Mouse (Mus musculus) layer of hippocampus, adult 2 months (tissue): ENCODE results near the gene Pycr1. TPM values are rescaled to one million over a fixed set of nuclear protein-coding genes. Genes with fewer than 3 reads are reported as not detected.

Experiments
- DNase-seq, 2 experiments: peaks; one replicate each; pipeline ENCODE4 v3.0.0; 2022; ENCODE audit warnings: low spot score in 2 of 2
- H3K27ac ChIP-seq: fragments of 200-600 bp; 2 replicates; pipeline ENCODE4 v1.8.1; 2022
- H3K4me3 ChIP-seq: fragments of 200-600 bp; 2 replicates; pipeline ENCODE4 v1.8.1; 2022; ENCODE audit warnings: mild to moderate bottlenecking
- CTCF ChIP-seq: fragments of 200-600 bp; conservative IDR thresholded peaks from 2 replicates; pipeline ENCODE4 v1.8.1; 2022; ENCODE audit warnings: antibody characterized with exemption, mild to moderate bottlenecking, moderate library complexity
- total RNA-seq, 2 experiments: library from RNA; stranded (reverse); gene quantifications; 2 replicates each; pipeline ENCODE4 v1.2.3; 2021

Gene Pycr1
- total RNA-seq, 2 experiments from 2014 or later: 1.3 to 1.8 TPM

DNA sequence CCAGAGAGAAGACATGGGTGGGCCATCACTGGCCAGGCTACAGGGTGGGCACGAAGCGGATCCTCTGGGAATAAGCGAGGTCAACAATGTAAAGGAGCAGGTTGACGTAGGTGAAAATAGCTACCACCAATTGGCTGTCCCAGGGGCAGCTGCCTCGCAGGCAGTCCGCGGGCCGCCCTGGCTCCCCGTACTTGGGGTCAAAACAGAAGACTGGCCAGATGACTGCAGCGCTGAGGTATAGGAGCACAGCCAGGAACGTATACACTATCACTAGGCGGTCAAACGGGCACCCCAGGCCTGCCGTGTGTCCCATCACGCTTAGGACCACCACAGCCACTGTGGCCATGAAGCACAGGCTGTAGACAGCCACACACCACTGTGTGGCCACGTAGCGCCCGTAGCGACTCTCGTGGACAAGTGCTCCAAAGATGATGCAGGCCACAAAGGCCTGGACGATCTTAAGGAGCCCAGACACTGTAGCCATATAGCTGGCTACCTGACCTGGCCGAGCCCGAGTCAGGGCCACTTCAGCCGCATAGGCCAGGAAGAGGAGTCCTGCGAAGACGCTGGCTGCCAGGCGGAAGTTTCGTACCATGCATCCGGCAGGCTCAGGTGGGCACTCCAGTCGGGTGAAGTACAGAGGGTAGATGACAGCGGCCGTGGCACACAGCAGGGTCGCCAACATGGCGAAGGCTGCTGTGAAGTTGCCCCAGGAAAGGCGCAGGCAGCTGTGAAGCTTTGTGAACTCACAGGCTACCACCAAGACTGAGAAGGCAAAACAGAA, 3.7 kb upstream of the Pycr1 start:
- H3K27ac ChIP-seq: peak overlapping the region; percentile 97
- DNase-seq: no peak
- TF ChIP-seq CTCF: no peak
- peak overlapping the region; percentile 54 for H3K4me3 ChIP-seq

DNA sequence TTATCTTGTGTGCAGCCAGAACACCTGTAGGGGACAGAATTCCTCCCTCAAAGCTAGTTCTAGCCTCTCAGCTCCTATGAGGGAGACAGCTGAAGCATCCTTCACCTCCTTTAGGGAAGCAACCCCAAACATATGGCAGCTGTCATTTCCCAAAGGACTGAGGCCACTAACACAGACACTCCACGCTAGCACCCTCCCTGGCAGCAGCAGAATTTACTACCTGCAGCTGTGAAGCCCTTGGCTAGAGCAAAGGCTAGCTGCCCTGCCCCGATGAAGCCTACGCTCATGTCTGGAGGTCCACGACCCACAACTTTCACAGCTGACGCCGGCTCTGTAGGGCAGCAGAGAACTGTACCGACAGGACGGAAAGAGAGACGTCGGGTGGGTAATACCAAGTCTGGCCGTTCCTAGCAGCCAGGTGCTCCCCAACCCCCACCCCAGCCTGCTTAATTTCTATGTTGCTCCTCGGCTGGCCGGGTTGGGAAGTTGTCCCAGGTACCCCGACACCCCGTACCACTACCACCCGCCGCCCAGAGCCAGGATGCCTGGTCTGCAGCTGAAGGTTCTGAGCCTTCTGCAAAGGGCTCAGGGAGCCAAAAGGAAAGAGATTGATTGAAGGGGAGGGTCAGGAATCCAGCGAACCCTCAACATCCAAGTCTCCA, 499 bp downstream of the Pycr1 start:
- no peak for TF ChIP-seq CTCF
- H3K4me3 ChIP-seq: peak overlapping the region; percentile 55
- H3K27ac ChIP-seq: no peak overlapping the region
- DNase-seq: no peak

DNA sequence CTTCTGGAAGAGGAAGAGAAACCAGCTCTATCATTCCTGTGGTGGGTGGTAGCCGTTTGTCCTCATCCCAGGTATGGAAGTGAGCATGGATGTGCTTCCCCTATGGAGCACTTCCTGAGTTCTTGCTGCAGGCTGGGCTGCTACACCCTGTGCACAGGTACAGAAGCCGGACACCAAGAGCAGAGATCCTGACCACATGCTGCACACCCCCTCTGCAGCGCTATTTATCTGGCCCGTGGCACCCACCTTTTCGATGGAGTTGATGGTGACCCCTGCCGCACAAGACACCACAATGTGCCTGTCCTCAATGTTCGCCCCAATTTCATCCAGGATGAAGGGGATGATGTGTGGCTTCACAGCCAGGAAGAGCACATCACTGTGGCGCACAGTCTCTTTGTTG, 1.7 kb downstream of the Pycr1 start:
- H3K27ac ChIP-seq: no peak overlapping the region
- TF ChIP-seq CTCF: no peak
- DNase-seq: no peak
- H3K4me3 ChIP-seq: no peak overlapping the region

DNA sequence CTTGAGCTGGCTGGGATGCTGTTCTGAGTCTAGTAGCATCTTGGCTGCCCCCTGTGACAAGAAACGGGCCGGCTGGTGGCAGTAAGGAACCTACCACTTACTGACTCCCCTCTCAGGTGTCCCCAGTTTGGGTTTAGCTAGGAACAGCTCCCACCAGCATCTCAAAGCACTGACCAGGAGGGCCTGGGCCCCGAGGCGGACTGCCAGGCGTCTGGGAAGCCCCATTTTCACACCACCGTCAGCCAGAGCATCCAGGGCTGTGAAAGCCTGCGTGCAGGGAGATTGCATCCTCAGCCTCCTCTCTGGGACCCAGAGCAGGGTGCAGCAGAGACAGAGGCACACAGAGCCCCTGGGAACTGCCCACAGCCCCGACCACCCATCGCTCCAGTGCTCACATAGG, 2.3 kb downstream of the Pycr1 start:
- Histone ChIP-seq H3K27ac (no peak overlapping the region), H3K4me3 (no peak overlapping the region)
- DNase-seq: no peak
- no peak for TF ChIP-seq CTCF

DNA sequence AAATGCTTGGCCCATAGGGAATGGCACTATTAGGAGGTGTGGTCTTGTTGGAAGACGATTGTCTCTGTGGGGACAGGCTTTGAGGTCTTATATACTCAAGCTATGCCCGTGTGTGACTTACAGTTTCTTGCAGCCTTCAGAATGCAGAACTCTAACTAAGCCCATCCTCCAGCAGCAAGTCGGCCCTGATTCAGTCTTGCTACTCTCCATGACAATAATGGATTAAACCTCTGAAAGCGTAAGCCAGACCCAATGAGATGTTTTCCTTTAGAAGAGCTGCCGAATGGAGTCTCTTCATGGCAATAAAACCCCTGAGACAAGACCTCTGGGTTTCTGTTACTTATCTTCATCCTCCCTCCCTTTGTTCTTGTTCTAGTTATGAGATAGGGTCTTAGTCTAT, 8.8 kb downstream of the Pycr1 start:
- TF ChIP-seq CTCF: no peak

DNA sequence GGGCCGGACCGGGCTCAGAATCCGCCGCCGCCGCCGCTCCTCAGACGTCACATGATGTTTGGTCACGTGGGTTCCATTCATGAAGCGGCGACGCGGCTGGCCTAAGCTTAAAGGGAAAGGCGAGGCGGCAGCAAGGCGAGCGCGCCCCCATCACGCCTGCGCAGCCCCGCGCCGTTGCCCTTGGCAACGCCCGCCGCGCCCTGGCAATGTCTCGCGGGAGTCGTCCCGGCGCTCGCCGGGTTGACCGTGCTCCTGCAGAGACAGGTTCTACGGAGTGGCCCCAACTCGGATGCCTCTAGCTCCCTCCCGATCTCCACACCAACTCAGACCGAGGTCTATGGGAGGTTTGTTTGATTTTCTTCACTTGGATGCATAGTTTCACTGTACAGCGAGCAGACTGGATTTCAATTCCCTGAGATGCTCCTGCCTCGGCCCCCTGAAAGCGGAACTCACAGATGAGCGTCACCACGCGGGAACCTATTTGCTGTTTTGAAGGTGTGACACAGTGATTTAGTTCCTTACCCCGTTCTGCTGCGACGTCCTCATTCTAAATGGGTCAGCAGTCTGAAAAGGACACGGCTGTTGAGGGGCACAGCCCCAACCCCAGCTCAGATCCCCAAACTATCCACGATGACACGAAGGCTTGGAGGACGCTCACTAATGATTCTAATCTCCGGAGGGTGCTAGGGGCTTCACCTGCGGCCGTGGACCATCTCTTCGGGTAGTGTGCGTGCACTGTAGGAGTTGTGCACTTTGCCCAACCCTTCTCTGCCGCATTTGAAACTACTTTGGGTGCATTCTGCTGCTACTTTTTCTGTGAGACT, 9.8 kb downstream of the Pycr1 start, which contains the start of gene Mafg:
Gene Mafg, minus strand, starts transcription at position 81 of the 824 bp plus-strand sequence.
- peak; percentile 92 to 93 for DNase-seq
- TF ChIP-seq CTCF: no peak
- H3K27ac ChIP-seq: peak within 1 kb of the TSS; percentile 95
- H3K4me3 ChIP-seq: peak within 1 kb of the TSS; percentile 88

More for the DNA sequence above, 8.8 kb downstream of the Pycr1 start:
- Histone ChIP-seq H3K27ac (no peak overlapping the region), H3K4me3 (no peak overlapping the region)
- DNase-seq: no peak

DNA sequence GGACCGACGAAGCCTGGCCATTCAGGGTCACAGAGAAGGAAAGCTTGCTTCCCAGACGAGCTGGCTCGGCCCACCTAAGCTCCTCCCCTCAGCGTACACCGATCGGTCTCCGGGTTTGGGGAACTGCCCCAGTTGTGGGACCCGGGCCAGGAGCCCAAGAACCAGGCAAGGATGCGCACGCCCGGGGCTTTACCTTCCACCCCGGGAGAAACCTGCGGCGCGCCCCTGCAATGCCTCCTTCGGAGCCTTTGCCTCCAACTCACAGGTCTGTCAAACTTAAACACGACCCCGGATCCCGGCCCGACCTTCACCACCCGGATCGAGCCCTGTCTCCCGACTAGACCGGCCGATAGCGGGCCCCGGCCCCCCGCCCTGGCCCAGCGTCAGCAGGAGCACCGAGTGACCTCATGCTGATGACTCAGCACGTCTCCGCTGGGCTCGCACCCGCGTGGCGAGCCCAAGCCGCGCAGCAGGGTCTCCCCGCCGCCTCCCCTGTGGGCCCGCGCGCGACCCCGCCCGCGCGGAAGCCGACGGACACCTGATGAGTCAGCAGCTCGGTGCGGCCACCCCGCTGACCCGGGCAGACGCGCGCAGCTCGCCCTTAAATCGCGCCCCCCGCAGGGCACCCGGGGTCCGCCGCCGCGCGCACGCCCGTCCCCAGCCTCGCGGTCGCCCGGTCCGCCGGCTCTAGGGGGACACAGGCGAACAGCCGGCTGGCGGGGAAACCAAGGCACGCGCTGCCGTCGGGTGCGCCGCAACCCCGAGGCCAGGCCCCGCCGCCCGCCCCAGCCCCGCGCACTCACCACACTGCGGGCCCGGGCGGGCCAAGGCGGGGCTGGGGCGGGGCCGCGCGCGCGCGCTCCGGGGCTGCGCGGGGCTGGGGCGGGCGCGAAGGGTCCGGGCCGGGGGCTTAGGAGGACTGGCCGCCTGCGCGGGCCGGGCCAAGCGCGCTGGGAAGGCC, 10.7 kb downstream of the Pycr1 start:
- no peak; the same call in none of the 2 replicates for TF ChIP-seq CTCF
- H3K27ac ChIP-seq: peak overlapping the region; percentile 95
- peak; percentile 44 to 58 for DNase-seq
- peak overlapping the region; percentile 88 for H3K4me3 ChIP-seq

DNA sequence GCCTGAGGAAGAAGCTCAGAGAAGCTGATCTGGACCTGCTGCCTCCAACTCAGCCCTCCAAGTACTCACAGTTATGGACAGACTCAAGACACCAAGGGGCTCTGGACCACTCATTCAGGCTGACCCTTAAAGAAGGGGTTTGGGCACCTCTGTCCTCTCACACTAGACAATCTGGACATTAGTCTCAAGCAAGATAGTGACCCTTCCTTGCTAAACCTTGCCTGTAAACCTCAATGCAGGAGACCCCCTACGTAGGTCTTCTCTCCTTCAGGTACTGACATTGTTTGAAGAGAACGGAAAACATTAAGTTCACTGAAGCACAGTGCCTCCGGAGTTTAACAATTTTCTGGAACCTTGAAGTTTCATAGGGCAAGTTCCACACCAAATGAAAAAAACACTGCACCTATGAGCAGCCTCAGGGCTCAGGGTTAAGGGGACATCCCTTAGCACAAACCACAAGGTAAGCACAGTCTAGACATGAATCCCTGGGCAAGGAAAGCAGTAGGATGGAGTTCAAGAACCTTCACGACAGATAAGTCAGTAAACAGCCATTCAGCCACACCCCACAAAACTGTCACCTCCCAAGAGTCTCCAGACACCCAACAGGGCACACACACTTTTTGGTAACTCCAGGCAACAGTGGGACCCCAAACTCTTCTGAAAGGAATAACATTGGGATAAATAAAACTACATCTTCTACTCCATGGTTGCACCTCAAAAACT, 11.7 kb downstream of the Pycr1 start:
- H3K4me3 ChIP-seq: peak overlapping the region; percentile 88
- no peak for TF ChIP-seq CTCF
- peak overlapping the region; percentile 95 for H3K27ac ChIP-seq
- no peak for DNase-seq

DNA sequence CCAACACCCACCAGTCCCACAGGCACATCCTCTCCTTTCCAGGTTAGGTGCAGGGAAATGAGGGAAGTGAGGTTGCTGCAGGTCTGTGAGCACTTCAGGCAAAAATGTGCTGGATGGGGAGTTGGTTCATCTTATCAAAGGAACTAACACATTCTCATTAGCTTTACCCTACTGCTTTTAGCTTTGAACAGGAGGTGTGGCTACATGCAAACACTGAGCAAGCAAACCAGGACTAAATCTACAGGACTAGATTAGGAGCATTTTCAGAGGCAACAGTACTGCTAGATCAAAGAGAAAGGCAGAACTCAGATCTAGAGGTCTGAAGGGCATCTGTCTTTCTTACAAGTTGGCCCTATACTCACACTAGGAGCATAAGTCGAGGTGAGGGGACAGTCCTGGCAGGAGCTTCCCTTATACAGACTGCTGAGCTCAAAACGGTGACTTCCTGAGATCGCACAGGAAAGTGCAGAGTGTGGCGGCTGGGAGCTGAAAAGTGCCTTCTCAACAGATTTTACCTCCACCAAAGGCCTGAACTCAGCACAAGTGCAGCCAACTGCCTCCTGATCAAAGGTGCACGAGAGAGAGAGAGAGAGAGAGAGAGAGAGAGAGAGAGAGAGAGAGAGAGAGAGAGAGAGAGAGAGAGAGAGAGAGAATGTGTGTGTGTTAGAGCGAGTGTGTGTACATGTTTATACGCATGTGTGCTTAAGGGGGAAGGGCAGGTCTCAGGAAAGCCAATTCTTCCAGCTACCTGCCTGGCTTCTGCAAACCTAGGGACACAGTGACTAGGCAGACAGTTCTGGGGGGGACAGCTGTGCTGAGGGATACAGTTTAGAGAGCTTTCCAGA, 12.5 kb downstream of the Pycr1 start:
- no peak overlapping the region for H3K4me3 ChIP-seq
- DNase-seq: no peak
- no peak for TF ChIP-seq CTCF
- H3K27ac ChIP-seq: peak overlapping the region; percentile 73

DNA sequence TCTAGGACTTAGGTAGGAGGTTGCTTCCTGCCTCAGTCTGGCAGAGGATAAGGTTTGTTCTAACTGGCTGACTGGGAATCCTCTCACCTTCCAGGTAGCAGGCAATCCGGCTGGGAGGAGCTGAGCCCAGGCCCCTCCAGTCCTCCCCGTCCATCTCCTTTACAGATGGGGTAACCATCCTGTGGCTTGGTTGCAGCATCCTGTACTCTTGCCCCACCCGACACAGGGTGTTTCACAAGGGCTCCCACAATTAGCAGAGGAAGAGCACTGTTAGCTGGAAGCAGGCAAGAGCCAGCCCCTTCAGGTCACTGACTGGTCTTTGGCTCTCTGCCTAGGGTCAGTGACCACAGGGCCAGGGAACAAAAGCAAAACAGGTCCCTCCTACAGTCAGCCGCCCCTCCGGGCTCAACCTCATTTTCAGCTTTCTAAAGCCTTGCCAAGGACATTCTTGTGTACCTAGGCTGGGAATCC, 13.1 kb downstream of the Pycr1 start:
- TF ChIP-seq CTCF: no peak
- DNase-seq: no peak
- H3K27ac ChIP-seq: peak overlapping the region; percentile 73
- H3K4me3 ChIP-seq: no peak overlapping the region
